Mouse (Mus musculus) MEL (cell line): ENCODE measurements around the gene Eml6.
A peak's percentile ranks its signal among the peaks of the same experiment; 100 is the strongest.

Experiments used
- CTCF ChIP-seq, 3 experiments: IDR thresholded peaks in 2 of 3; conservative IDR thresholded peaks in 1 of 3; 2 replicates each; pipeline ENCODE4 v1.5.1; 2011 to 2012; ENCODE audit warnings: low read length in 3 of 3, low read depth in 2 of 3, mild to moderate bottlenecking in 2 of 3, improper control_type of control experiment in 1 of 3, inconsistent platforms in 1 of 3, mixed read lengths in 1 of 3, moderate library complexity in 1 of 3; ENCODE audit not compliant: control insufficient read depth in 1 of 3, insufficient read depth in 1 of 3, poor library complexity in 1 of 3, severe bottlenecking in 1 of 3
- KAT2A ChIP-seq: conservative IDR thresholded peaks from 2 replicates; pipeline ENCODE4 v1.6.1; 2012; ENCODE audit warnings: low read depth, low read length, improper control_type of control experiment, inconsistent platforms
- POLR2A ChIP-seq, 2 experiments: IDR thresholded peaks; 2 replicates each; pipeline ENCODE4 v1.6.1; 2011 to 2012; ENCODE audit warnings: low read length in 2 of 2, mild to moderate bottlenecking in 2 of 2, control low read depth in 1 of 2, improper control_type of control experiment in 1 of 2, low read depth in 1 of 2, moderate library complexity in 1 of 2; ENCODE audit not compliant: control insufficient read depth in 1 of 2, insufficient read depth in 1 of 2, poor library complexity in 1 of 2
- TBP ChIP-seq: IDR thresholded peaks from 2 replicates; pipeline ENCODE4 v1.8.0; 2011; ENCODE audit warnings: low read depth, low read length, improper control_type of control experiment
- TCF12 ChIP-seq: IDR thresholded peaks from 2 replicates; pipeline ENCODE4 v1.6.1; 2014; ENCODE audit warnings: low read depth, mild to moderate bottlenecking, inconsistent platforms, low read length, improper control_type of control experiment, moderate library complexity

GRCm38 (mm10) chr11:29861750-29862397 is 164.0 kb downstream of the Eml6 start:
- TF ChIP-seq TCF12 (no peak), CTCF (IDR thresholded peaks at IDR 0.05 in 2 of 3, conservative IDR thresholded peaks at IDR 0.05 in 1 of 3; ENCODE audit: control insufficient read depth in 1 of 3, insufficient read depth in 1 of 3, low read depth in 2 of 3, low read length in 3 of 3, poor library complexity in 1 of 3, severe bottlenecking in 1 of 3) (peak; percentile 68 to 88 (median 82)), POLR2A (IDR thresholded peaks at IDR 0.05; ENCODE audit: control insufficient read depth in 1 of 2, insufficient read depth in 1 of 2, low read depth in 1 of 2, low read length in 2 of 2, poor library complexity in 1 of 2) (no peak), TBP (no peak), KAT2A (no peak)
